Mouse (Mus musculus) Muller cell, postnatal 12 days (primary cell): ENCODE measurements around the gene Snx29.
"Not testable (repeated sequence)": the region's sequence is repeated elsewhere in the genome, so short reads cannot be mapped to it uniquely, and the experiment has no call there.

Experiments used
- DNase-seq: peaks from one replicate; pipeline ENCODE4 v3.0.0-alpha.2; 2015; ENCODE audit errors: inconsistent ontology term

Gene Snx29

DNA sequence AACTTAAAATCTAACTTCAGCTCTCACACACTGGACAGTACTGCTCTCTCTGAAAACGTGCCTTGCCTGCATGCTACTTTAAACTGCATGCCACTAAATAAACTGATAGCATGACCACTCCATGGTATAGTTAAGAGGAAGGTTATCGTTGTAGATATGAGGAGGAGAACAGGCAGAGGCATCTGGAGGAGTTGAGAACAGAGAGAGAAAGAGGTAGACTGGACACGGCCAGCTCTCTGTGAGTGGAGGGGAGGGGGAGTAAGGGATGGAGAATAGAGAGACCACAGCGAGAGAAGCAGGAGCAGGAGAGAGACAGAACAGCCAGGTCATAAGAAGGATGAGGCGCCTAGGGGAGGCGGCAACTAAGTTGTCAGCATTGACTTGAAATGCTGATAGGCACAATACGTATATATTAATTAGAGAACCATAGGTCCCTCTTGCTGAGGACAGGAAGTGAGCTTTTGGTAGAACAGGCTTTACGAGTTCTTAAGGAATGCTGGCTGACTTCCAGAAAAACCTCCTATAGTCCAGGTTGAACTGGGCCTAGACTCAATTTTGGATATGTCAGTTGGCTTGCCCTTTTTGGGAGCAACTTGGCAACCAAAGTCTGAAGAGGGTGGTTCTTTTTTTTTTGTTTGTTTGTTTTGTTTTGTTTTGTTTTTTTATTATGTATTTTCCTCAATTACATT lies 85.4 kb downstream of the Snx29 start:
- DNase-seq = no peak

DNA sequence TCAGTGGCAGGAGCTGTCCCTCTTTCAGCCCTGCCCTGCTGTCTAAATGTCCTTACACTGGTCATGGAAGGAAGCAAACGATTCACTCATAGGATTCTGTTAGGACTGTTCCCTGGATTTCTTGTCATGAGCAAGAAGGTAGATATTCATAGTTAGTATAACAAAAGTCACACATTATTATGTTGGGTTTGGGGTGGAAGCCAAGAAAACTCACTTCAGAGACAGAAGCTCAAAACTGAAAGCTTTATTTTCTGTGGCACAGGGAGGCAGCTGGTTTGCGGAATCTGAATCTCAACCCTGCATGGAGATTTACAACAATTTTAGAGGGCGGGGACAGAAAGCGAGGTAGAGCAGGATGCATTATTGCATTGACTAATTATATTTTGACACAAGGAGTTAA lies 86.0 kb downstream of the Snx29 start:
- no peak for DNase-seq

DNA sequence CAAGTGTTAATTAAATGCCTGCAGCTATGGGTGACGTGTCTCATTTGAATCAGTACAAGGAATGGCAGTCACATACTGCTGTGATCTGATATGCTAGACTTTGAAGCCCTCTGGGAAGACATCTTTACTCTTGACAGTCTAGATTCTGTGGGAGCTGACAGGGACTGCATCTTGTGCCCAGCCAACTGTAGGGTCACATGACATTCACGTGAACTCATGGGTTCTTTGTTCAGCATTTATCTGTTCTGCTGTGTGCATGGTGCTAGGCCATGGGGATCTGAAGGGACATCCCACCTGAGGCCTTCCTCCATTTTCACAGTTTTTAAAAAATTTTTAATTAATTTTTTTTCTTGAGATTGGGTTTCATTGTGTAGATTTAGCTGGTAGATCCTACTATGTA lies 91.9 kb downstream of the Snx29 start:
- no peak for DNase-seq

DNA sequence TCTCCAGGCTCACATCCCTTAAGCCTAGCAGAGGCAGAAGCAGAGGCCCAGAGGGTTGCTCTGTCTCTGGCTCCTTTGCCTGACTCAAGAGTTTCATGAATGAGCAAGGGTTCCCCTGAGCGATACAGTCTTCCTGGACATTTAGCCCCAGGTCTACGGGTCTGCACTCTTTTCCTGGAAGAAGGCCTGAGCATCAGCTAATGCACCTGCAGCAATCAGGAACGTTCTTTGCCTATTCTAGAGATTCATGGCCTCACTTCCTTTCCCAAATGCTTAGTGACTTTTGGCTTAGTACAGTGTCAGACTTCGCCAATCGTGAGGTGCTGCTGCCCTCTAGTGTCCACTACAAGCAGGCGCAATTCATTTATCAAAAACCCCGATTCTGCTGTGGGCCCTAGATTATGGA lies 95.5 kb downstream of the Snx29 start:
- DNase-seq = peak; percentile 41

GRCm38 (mm10) chr16:11420311-11421080 lies 97.8 kb downstream of the Snx29 start:
- no peak for DNase-seq

GRCm38 (mm10) chr16:11422165-11422564 lies 99.5 kb downstream of the Snx29 start:
- DNase-seq = no peak

GRCm38 (mm10) chr16:11422889-11423610 lies 100.3 kb downstream of the Snx29 start:
- no peak for DNase-seq

DNA sequence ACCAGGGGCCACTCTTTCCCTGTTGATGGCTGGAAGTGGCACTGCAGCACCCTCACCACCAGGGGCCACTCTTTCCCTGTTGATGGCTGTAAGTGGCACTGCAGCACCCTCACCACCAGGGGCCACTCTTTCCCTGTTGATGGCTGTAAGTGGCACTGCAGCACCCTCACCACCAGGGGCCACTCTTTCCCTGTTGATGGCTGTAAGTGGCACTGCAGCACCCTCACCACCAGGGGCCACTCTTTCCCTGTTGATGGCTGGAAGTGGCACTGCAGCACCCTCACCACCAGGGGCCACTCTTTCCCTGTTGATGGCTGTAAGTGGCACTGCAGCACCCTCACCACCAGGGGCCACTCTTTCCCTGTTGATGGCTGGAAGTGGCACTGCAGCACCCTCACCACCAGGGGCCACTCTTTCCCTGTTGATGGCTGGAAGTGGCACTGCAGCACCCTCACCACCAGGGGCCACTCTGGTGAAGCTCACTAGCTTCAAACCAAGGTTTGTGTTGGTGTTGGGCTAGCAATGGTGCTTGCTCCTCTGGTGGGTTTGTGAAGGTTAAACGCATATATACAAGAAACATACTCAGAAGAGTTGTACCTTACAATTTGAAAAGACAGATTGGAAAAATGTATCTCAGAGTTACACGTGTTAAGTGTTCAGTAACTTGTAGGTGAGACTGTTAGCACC lies 101.0 kb downstream of the Snx29 start:
- not testable (repeated sequence) for DNase-seq

DNA sequence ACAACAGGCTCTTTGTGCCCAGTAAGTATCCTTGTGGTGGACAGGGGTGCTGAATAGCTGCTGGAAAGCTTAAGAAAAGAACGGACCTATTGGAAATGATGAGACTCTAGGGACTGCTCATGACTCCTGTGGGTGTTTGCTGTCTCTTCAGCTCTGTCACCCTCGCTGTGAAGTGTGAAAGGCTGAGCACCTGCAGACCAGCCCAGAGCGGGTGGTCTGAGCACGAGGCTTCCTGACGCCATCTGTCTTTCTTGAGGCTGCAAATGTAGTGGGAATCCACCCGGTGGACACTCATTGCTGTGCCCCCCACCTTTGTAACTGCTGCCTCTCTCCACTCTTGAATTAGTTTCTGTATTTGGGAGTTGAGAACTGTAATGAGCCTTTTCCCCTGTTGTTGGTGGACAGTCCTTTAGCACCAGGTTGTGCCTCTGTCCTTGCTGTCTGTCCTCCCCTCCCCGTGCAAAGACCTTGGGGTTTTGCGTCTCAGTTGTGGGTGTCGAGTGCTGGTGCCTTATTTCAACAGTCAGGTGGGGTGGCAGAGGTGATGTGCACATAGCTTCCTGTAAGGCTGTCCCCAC lies 101.9 kb downstream of the Snx29 start:
- DNase-seq = no peak

DNA sequence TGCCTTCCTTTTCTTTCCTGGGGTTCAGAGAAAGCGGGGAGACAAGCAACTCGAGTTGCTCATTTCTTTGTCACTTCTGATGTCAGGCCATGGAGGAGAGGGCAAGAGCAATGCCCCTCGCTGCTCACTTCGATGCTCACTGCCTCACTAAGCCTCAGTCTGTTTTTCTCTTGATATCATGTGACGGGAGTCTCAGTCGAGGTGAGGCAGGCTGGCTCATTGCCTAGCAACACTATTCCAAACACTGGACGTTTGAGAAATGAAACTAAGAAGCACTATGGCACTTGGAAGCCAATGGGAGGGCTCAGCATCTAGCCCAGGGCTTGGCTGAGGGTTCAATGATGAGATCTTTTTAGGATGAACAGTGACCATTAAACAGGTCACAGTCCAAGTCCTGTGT lies 102.6 kb downstream of the Snx29 start:
- DNase-seq = peak; percentile 14

GRCm38 (mm10) chr16:11426810-11427537 lies 104.3 kb downstream of the Snx29 start:
- no peak for DNase-seq

- DNase-seq = no peak
These were observed 107.1 kb downstream of the Snx29 start for GRCm38 (mm10) chr16:11429784-11430183.

DNA sequence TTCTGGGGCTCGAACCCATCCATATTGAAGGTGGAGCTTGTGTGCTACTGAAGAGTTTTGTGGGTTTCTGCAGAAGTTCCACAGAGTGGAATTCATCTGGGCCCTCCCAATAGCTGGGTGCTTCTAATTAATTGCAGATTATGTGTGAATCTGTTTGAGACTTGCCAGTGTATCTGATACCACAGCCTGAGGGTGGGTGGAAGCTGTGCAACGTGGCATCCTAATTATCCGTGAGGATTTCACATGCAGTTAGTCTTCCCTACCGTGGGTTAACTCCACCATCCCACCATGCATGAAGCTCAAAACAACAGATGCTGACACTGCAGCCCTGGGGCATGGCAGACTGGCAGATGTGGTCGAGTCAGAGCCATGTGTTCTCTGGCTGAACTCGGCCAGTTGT lies 107.8 kb downstream of the Snx29 start:
- DNase-seq = no peak

DNA sequence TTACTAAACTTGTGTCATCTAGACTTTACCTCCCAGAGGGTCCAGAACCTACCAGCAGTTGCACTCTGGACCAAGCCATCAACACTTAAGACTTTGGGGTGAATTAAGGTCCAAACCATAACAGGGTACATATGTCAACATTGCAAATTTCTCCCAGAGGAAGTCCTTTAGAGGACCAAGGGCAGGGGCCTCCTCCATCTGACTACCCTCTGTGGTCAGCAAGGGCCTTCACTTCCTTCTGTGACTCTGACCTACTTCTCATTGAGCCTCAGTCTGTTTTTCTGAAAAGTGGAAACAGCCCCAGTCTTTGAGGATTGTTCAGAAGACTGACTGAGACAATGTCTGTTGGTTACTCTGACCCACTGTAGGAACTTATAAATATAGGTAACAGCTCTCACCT lies 111.1 kb downstream of the Snx29 start:
- no peak for DNase-seq

GRCm38 (mm10) chr16:11437641-11438040 lies 114.9 kb downstream of the Snx29 start:
- no peak for DNase-seq

DNA sequence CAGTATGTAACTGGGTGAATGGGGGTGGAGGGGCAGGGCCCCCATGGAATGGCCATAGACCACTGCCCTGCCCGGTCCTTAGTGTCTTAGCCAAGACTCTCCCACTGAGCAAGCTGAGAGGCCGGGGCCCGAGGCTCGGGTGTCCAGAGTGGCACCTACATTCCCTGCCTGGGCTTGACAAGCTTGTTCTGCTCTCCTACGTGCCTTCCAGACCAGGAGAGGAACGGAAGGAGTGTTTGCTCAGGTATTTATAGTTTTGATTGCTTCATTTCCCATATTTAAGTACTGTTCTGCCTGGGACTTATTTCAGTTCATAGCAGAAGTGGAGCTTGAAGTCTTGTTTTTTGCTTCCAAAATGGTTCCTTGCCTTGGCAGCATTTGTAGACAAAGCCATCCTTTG lies 116.7 kb downstream of the Snx29 start:
- no peak for DNase-seq

DNA sequence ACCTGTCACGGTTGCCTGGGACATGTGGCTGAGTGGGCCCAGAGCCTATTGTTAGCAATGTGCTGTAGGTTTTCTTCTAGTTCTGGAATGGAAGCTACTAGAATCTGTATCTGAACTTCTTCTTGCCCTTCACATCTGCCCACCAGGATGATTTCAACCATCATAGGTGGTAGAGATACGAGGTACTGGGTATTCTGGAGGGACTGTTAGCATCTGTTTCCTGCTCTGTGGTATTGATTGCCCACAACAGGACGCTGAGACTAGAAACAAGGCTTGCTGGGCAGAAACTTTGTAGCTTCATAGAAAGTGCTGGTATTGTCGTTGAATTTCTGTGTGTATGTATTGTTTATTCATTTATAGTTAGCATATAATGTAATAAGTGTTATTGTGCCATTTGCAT lies 118.9 kb downstream of the Snx29 start:
- DNase-seq = no peak

GRCm38 (mm10) chr16:11442534-11442933 lies 119.8 kb downstream of the Snx29 start:
- no peak for DNase-seq

DNA sequence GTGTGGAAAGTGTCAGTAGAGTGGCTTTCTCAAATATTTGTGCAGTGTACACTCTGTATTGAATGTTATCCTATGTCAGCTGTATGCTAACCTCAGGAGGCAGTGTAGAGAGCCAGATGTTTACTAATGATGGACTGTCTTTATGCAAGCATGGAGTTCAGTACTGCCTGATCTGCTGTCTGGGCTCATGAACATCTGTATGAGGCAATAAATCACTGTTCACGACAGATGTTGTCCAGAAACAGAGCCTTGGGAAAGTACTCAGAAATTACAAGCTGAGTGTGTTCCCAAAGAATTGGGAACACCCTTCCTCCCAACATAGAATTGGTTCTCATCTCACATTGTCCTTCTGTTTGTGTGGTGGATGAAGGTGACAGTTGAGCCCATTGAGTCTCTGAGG lies 121.9 kb downstream of the Snx29 start:
- no peak for DNase-seq

DNA sequence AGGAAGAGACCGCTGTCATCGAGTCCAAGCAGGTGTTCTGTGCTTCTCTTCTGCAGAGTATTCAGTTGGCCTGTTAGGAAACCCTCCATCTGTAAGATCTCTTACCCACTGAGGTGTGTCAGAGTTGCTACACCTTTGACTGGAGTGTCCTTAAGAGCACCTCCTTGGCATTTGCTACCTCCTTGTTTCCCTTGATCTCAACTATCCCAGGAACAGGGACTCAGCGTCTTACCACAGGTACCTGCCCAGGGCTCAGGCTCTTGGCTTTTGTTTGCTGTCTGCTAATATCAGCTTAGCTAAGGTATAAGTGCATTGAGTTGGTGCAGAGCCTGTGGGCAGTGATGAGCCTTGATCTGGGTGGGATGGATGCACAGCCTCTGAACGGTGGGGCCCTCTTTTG lies 124.3 kb downstream of the Snx29 start:
- DNase-seq = no peak

DNA sequence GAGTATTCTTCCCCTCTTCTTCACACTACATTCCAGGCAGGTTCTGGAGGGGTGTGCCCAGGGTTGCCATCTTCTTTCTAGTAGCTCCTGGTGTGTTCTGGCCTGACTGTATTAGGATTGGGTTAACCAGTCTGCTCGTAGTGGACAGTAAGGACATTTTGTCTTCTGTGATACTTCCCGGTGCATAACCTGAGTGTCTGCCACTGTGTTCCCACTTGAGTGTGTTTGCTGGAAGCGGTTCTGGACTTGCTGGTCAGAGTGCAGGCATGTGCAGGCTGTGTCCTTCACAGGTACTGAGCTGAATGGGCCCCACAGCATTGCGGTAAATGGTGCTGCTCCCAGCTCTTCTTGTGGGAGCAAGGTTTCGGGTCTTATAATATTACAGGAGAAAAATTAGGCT lies 125.2 kb downstream of the Snx29 start:
- DNase-seq = no peak
